Mouse (Mus musculus) retina, embryonic 14.5 days (tissue): ENCODE measurements at regions not wholly inside any gene's neighbourhood (a gene's known extent, or its start where the extent isn't known, plus 50 kb on each side); places are given as distances from the start of the nearest gene placed in this dataset.

ENCODE experiments used
- DNase-seq: peaks from one replicate; pipeline ENCODE4 v3.0.0-alpha.2; 2015; ENCODE audit warnings: low spot score

DNA sequence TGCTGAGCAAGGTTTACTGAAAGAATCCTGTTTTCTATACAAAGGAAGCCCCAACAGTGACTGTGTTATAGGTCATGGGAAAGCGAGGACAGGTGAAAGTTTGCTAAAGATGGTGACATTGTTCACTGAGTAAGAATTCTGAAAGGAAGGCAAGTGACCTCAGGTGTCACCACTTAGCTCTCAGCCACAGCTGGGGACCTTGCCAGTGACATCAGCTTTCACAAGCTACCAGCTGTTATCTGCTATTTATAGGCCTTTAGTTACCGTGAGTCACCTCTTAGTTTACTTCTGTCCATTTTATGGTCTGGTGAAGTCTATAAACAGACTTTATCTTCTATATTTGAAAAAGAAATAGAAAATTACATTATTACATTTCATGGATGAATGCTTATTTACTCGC lies 65.4 kb upstream of the Mtpn start:
- no peak for DNase-seq

DNA sequence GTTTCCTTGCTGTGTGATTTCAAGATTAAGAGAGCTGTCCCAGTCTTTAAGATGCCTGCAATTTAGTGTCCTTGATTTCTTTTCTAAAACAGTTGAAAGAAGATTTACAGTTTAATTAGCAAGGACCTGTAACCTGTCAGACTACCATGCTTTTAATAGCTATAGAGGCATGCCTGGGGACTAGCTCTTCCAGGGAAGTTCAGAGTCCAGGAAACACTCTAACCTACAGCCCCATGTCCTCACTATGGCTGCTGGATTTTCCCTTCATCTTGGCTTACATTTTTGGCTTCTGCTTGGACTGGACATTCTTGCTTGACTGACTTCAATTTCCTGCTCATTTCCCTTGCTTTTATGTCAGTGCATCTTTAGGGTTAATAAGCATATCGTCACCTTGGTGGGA lies 61.7 kb upstream of the Mtpn start:
- no peak for DNase-seq

DNA sequence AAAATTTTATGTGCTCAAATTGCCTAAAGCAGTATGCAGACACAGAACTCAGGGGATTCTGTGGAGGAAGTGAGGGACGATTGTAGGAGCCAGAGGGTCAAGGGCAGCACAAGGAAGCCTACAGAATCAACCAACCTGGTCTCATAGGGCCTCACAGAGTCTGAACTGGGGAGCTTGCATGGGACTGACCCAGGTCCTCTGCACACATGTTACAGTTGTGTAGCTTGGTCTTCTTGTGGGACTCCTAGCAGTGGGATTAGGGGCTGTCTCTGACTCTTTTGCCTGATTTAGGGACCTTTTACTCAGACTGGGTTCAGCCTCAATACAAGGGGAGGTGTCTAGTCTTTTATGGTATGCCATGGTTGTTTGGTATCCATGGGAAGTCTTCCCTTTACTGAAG lies 60.2 kb upstream of the Mtpn start:
- DNase-seq: no peak

DNA sequence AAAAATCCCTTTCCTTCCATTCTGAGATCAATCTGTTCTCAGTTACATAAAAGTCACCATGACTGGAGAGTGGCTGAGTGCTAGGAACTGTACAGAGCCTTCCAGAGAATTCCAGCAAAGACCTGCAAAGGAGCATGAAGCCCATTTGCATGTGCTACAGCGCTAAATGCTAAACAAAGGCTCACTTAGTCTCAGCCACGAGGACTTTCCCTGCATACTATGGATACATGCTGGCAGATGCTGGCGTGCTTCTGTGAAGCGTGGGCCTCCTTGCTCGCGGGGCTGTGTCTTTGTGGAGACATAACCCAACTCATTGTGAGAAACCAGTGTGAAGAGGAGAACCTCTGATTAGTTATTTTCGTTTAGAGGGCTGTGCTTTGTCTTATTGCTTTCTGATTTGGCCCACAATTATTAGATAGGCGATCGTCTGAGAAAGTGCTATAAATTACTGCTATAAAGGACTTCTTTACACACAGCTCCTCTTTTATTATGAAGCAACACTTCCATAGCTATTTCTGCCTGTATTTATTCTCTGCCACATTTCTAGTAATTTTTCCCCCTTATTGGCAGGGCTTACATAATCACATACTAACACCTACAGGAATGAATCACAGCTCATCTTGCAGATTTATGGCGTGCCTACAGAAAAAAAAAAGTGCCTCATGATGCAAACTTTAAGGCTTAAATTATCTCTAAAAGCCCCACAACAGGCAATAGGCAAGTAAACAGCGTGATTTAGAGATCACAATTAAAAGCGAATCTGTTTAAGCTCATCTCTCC lies 58.9 kb upstream of the Mtpn start:
- no peak for DNase-seq

DNA sequence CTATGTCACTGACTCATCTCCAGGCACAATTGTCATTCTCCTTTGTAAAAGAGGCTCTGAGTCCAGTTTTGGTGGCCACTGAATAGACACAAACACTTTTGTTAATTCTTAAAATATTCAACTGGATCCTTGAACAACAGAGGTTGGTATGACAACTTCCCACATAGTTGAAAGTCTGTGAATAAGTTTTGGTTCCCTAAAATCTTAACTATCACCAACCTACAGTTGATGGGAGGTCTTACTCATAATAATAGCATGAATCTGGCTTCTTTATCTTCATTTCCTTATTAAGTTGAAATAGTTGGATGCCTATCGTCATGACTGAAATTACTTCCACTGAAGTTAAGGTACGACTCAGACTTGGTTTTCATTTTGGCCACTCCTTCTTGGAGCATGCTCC lies 55.3 kb upstream of the Mtpn start:
- no peak for DNase-seq

DNA sequence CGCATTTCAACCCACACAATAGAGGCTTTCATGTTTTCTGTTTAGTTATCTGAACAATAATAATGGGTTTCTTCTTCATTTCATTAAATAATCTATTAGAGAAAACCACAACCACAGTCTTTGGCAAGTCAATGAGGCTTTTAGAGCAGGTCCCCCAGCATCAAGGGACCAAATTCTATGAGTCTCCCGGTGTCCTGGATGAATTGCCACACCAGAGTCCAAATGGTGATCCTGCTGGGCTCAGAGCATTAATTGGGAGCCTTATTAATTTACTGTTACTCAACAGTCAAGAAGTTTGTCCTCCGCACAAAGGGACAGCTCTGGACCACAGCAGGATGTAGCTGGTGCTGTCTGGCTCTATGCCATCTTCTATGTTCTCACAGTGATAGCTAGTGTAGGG lies 52.5 kb upstream of the Mtpn start:
- DNase-seq: no peak
